Mouse (Mus musculus) ovary, postnatal 36 days (tissue): ENCODE data around the gene Sec14l1.

Experiments
- DNase-seq: peaks from one replicate; pipeline ENCODE4 v3.0.0; 2022; ENCODE audit warnings: low spot score, mixed read lengths

The Sec14l1 gene

GRCm38 (mm10) chr11:117129473-117129872 lies 14.5 kb downstream of the Sec14l1 start:
- no peak for DNase-seq

GRCm38 (mm10) chr11:117130068-117130467 lies 15.1 kb downstream of the Sec14l1 start:
- no peak for DNase-seq

GRCm38 (mm10) chr11:117130888-117131287 lies 15.9 kb downstream of the Sec14l1 start:
- DNase-seq = no peak

- DNase-seq = no peak
These were observed 16.5 kb downstream of the Sec14l1 start for GRCm38 (mm10) chr11:117131450-117131849.

GRCm38 (mm10) chr11:117134776-117135387 lies 19.9 kb downstream of the Sec14l1 start:
- peak; percentile 57 for DNase-seq

- DNase-seq = no peak
These were observed 20.7 kb downstream of the Sec14l1 start for GRCm38 (mm10) chr11:117135457-117136290.

GRCm38 (mm10) chr11:117136880-117137279 lies 21.9 kb downstream of the Sec14l1 start:
- no peak for DNase-seq

GRCm38 (mm10) chr11:117138213-117138761 lies 23.3 kb downstream of the Sec14l1 start:
- no peak for DNase-seq

GRCm38 (mm10) chr11:117138795-117139463 lies 24.0 kb downstream of the Sec14l1 start:
- DNase-seq = no peak

- DNase-seq = no peak
These were observed 26.5 kb downstream of the Sec14l1 start for GRCm38 (mm10) chr11:117141376-117142001.

GRCm38 (mm10) chr11:117142507-117142906 lies 27.5 kb downstream of the Sec14l1 start:
- no peak for DNase-seq

GRCm38 (mm10) chr11:117145451-117146117 lies 30.6 kb downstream of the Sec14l1 start:
- no peak for DNase-seq

- no peak for DNase-seq
These were observed 31.1 kb downstream of the Sec14l1 start for GRCm38 (mm10) chr11:117146118-117146506.

- no peak for DNase-seq
These were observed 32.0 kb downstream of the Sec14l1 start for GRCm38 (mm10) chr11:117146776-117147536.

GRCm38 (mm10) chr11:117148893-117149685 lies 34.1 kb downstream of the Sec14l1 start:
- DNase-seq = no peak

GRCm38 (mm10) chr11:117150467-117150966 lies 35.5 kb downstream of the Sec14l1 start:
- no peak for DNase-seq

- no peak for DNase-seq
These were observed 36.5 kb downstream of the Sec14l1 start for GRCm38 (mm10) chr11:117151461-117151860.

GRCm38 (mm10) chr11:117152541-117152940 lies 37.6 kb downstream of the Sec14l1 start:
- DNase-seq = no peak

GRCm38 (mm10) chr11:117153553-117153952 lies 38.6 kb downstream of the Sec14l1 start:
- DNase-seq = no peak
